Mouse (Mus musculus): ENCODE measurements around the gene Sowaha. TPM values are rescaled to one million over a fixed set of nuclear protein-coding genes. Genes with fewer than 3 reads are reported as not detected.

Sowaha gene
- polyA plus RNA-seq (2015; fragmentation: Nextera tagmentation; extraction: Ambion mirVana): 1.1 and 1.6 TPM in 2 replicates

DNA sequence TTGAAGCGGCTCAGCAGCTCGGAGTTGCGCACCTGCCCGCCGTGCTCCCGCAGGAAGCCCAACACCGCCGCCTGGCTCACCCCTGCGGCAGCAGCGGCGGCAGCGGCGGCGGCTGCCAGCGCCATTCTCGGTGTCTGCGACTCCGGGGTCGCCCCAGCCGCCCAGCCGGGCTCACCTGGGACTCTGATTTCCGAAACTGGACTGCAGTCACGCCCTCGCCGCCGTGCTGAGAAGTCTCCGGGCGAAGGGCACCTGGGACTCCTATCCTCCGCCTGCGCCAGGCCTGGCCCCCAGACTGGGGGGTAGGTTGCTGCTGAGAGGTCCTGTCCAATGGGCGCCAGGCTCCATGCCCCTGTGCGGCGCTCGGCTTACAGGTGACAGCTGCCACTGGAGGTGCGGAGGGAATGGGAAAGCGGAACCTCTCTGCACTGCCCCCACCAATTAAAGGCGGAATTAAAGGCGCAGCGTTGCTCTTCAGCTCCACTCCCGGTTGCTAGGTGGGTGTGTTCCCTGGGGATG, at the start of gene Sowaha, which contains the start of gene Gm9945:
TSS of gene Sowaha (minus strand) at position 492 of the 519 bp plus-strand sequence.
TSS of gene Gm9945 (plus strand) at position 384 of the 519 bp plus-strand sequence.
- H3K4me1 ChIP-seq (ENCODE audit: control insufficient read depth, insufficient read depth, low read length): peaks cover 16% of the 10 kb centered on the region
- no peaks in the 10 kb centered on the region for H3K9me3 ChIP-seq (replicated peaks; ENCODE audit: control insufficient read depth, low read length, poor library complexity, severe bottlenecking)
- H3K36me3 ChIP-seq (ENCODE audit: control insufficient read depth, insufficient read depth, low read length): no peaks in the 10 kb centered on the region
- H3K27me3 ChIP-seq (ENCODE audit: control insufficient read depth, insufficient read depth, low read depth, low read length): peaks cover 41% of the 10 kb centered on the region
- 2% methylated on average over 40 of the region's 40 CpGs for WGBS
- H3K4me2 ChIP-seq (ENCODE audit: low read length): peak within 1 kb of the TSS; percentile 86
- peak within 1 kb of the TSS; percentile 70 for H3K9ac ChIP-seq (ENCODE audit: low read depth, low read length)
- ATAC-seq: peak; percentile 67
- H3K27ac ChIP-seq (ENCODE audit: low read length): no peak within 1 kb of the TSS
- peak within 1 kb of the TSS; percentile 55 for H3K4me3 ChIP-seq (ENCODE audit: low read depth, low read length)

DNA sequence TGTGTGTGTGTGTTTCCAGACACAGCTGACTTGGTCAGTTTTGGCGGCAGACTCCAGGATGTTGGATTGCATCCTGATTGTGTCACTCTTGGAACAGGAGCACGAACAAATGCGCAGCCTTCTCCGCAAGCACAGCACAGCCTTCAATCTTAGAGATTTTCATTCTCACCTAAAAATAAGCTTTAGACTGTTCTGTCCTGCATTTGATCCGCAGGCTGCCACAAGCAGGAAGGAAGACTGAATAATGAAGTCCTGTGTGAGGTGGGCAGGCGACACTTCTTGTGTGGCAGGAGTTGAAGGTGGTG, 49.1 kb upstream of the Sowaha start:
- ATAC-seq: no peak
- H3K4me1 ChIP-seq (ENCODE audit: control insufficient read depth, insufficient read depth, low read length): 0 out of 2 replicates have a peak, but pooled peaks cover 5% of the 10 kb centered on the region
- 56% methylated on average over 6 of the region's 6 CpGs for whole genome bisulfite sequencing
- H3K4me2 ChIP-seq (ENCODE audit: low read length): no peak overlapping the region
- no peak overlapping the region for H3K4me3 ChIP-seq (ENCODE audit: low read depth, low read length)
- H3K9ac ChIP-seq (ENCODE audit: low read depth, low read length): no peak overlapping the region
- no peaks in the 10 kb centered on the region for H3K9me3 ChIP-seq (replicated peaks; ENCODE audit: control insufficient read depth, low read length, poor library complexity, severe bottlenecking)
- H3K27ac ChIP-seq (ENCODE audit: low read length): no peak overlapping the region
- H3K36me3 ChIP-seq (ENCODE audit: control insufficient read depth, insufficient read depth, low read length): peaks cover 9% of the 10 kb centered on the region
- no peaks in the 10 kb centered on the region for H3K27me3 ChIP-seq (ENCODE audit: control insufficient read depth, insufficient read depth, low read depth, low read length)

DNA sequence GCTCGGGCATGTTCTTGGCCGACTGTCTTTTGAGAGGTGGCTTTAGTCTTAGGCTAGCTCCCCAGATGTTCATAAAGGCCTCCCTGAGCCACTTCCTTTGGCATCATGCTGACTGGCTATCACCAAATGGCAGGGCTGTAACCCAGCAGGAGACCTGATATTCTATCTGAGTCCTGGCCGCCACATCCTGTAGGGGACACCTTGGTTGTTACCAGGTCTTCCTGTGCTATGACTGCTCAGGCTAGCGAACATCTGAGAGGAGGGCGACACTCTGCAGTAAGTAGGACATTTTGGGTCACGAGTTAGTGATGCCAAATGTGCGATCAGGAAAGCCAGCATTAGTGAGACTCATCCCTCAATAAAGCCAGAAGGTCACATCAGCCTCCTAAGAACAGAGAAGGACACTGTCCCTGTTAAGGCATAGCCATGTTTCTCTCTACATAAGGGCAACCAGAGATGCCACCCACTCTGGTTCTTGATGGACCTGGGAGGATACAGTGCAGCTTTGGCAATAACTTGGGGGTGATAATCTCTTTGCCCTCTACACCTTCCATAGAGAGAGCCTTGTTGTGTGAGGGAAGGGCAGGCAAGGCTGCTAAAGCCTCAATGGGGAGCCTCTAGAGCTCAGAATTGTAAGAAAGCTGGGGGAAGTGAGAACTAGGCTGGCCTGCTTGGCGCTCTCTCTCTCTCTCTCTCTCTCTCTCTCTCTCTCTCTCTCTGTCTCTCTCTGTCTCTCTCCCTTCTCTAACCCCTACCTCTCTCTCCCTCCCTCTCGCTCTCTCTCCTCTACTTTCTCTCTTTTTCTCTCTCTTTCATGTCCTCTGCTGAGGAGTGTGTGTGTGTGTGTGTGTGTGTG, 48.6 kb upstream of the Sowaha start:
- Histone ChIP-seq H3K36me3 (ENCODE audit: control insufficient read depth, insufficient read depth, low read length) (peaks cover 5% of the 10 kb centered on the region; the same call in 1 of the 2 replicates), H3K9me3 (replicated peaks; ENCODE audit: control insufficient read depth, low read length, poor library complexity, severe bottlenecking) (no peaks in the 10 kb centered on the region), H3K27me3 (ENCODE audit: control insufficient read depth, insufficient read depth, low read depth, low read length) (no peaks in the 10 kb centered on the region), H3K27ac (ENCODE audit: low read length) (no peak overlapping the region), H3K4me3 (ENCODE audit: low read depth, low read length) (no peak overlapping the region), H3K4me1 (ENCODE audit: control insufficient read depth, insufficient read depth, low read length) (0 out of 2 replicates have a peak, but pooled peaks cover 5% of the 10 kb centered on the region), H3K9ac (ENCODE audit: low read depth, low read length) (no peak overlapping the region), H3K4me2 (ENCODE audit: low read length) (no peak overlapping the region)
- WGBS: 86% methylated on average over 9 of the region's 9 CpGs
- ATAC-seq: no peak

DNA sequence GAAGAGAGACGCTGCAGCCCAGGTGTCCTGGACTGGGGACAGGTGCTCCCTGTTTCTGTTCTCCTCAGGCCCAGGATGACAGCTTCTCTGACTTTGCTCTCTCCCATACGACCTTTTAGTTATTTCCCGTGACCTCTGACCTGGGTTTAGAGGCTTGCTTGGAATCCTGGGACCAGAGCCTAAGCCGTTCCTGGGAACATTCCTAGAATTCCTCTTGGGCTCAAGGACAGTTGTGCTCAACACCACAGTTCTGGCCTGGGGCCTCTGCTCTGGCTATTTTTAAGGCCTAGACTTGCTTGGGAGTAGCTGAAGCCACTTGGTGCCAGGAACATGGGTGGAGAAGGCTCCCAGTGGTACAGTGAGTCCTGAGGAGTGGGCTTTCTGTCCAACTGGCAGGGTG, 45.4 kb upstream of the Sowaha start:
- H3K36me3 ChIP-seq (ENCODE audit: control insufficient read depth, insufficient read depth, low read length): no peaks in the 10 kb centered on the region
- H3K9me3 ChIP-seq (replicated peaks; ENCODE audit: control insufficient read depth, low read length, poor library complexity, severe bottlenecking): no peaks in the 10 kb centered on the region
- H3K27ac ChIP-seq (ENCODE audit: low read length): no peak overlapping the region
- H3K27me3 ChIP-seq (ENCODE audit: control insufficient read depth, insufficient read depth, low read depth, low read length): no peaks in the 10 kb centered on the region
- H3K4me2 ChIP-seq (ENCODE audit: low read length): no peak overlapping the region
- ATAC-seq: no peak
- H3K4me3 ChIP-seq (ENCODE audit: low read depth, low read length): no peak overlapping the region
- H3K9ac ChIP-seq (ENCODE audit: low read depth, low read length): no peak overlapping the region
- WGBS: 43% methylated on average over 4 of the region's 4 CpGs
- H3K4me1 ChIP-seq (ENCODE audit: control insufficient read depth, insufficient read depth, low read length): peaks cover 15% of the 10 kb centered on the region

DNA sequence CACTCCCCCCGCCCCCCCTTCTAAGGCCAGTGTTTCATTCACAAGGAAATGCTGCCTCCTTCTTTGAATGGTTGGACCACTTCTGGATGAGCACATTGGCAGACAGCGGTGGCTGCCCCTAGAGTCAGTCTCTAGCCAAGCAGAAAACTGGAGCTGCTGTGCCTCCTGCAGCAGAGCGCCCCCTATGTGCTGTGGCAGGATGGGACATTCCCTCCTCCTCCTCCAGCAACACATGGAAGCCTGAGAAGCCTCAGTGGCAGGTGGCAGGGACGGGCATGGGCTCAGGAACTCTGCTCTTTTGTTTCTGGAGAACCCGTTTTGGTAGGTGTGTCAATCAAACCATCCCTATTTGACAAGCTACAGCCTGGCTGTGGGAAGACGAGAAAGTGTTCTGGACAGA, 44.8 kb upstream of the Sowaha start:
- Histone ChIP-seq H3K9me3 (replicated peaks; ENCODE audit: control insufficient read depth, low read length, poor library complexity, severe bottlenecking) (no peaks in the 10 kb centered on the region), H3K27ac (ENCODE audit: low read length) (no peak overlapping the region), H3K4me1 (ENCODE audit: control insufficient read depth, insufficient read depth, low read length) (peaks cover 18% of the 10 kb centered on the region), H3K9ac (ENCODE audit: low read depth, low read length) (no peak overlapping the region), H3K27me3 (ENCODE audit: control insufficient read depth, insufficient read depth, low read depth, low read length) (no peaks in the 10 kb centered on the region), H3K4me3 (ENCODE audit: low read depth, low read length) (no peak overlapping the region), H3K36me3 (ENCODE audit: control insufficient read depth, insufficient read depth, low read length) (no peaks in the 10 kb centered on the region), H3K4me2 (ENCODE audit: low read length) (no peak overlapping the region)
- ATAC-seq: no peak
- WGBS: 68% methylated on average over 6 of the region's 6 CpGs

DNA sequence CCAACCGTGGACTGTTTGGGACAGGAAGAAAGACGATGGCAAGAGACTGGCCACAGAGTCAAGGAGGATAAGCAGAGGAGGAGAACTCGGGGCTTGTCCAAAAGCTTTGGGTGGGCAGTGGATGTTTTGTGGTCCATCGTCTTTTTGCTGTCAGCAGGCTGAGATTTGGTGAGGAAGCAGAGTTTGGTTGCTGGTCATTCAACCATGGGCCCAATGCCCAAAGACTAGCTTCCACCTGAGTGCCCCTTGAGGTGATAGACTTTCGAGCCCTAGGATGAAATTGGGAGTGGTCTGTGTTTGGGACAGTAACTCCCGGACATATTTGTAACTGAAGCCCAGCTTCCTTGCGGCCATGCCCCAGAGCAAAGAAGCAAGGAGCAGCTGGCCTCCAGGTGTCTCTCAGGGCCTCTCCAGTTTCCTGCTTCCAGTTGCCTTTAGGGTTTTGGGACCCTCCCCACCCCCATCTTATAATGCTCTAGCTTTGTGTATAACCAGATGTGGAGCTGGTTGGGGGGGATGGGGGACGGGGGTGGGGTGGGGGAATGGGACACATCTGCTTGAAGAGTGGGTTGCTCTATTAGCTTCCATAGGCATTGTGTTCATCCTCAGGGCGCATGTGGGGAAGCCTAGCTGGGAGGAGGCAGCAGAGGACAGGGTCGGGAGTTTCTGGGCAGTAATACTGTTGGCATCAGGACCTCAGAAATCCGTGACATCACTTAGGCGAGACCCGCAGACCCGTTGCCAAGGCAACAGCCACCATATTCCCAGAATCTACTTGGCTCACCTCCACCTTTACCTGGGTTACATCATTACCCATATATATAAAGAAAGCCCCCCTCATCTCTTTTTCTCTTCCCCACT, 43.7 kb upstream of the Sowaha start:
- H3K27me3 ChIP-seq (ENCODE audit: control insufficient read depth, insufficient read depth, low read depth, low read length): no peaks in the 10 kb centered on the region
- H3K4me2 ChIP-seq (ENCODE audit: low read length): no peak overlapping the region
- no peaks in the 10 kb centered on the region for H3K9me3 ChIP-seq (replicated peaks; ENCODE audit: control insufficient read depth, low read length, poor library complexity, severe bottlenecking)
- no peak for ATAC-seq
- no peak overlapping the region for H3K9ac ChIP-seq (ENCODE audit: low read depth, low read length)
- H3K4me1 ChIP-seq (ENCODE audit: control insufficient read depth, insufficient read depth, low read length): peaks cover 19% of the 10 kb centered on the region
- 84% methylated on average over 14 of the region's 14 CpGs for WGBS
- H3K36me3 ChIP-seq (ENCODE audit: control insufficient read depth, insufficient read depth, low read length): no peaks in the 10 kb centered on the region
- H3K4me3 ChIP-seq (ENCODE audit: low read depth, low read length): no peak overlapping the region
- H3K27ac ChIP-seq (ENCODE audit: low read length): no peak overlapping the region

DNA sequence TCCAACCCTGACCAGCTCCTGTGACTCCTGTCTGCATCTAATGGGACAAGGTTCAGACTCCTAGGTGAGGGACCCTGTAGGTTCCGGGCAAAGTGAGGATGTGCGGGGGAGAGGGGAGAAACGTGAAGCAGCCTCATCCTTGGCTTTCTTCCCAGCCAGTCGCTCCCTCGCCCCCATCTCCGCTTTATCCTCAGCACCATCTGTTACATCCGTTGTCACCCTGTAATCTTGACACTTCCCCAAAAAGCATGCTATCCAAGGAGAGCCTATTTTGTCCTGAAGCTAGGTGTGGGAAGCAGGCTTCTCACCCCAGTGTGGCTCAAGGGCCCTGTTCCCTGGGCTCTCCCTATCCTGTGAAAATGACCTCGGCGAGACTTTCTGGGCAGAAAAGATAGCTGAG, 42.9 kb upstream of the Sowaha start:
- H3K36me3 ChIP-seq (ENCODE audit: control insufficient read depth, insufficient read depth, low read length): no peaks in the 10 kb centered on the region
- 76% methylated on average over 9 of the region's 9 CpGs for WGBS
- no peak for ATAC-seq
- no peak overlapping the region for H3K27ac ChIP-seq (ENCODE audit: low read length)
- no peak overlapping the region for H3K4me2 ChIP-seq (ENCODE audit: low read length)
- H3K4me3 ChIP-seq (ENCODE audit: low read depth, low read length): no peak overlapping the region
- H3K9ac ChIP-seq (ENCODE audit: low read depth, low read length): no peak overlapping the region
- peaks cover 17% of the 10 kb centered on the region for H3K4me1 ChIP-seq (ENCODE audit: control insufficient read depth, insufficient read depth, low read length)
- H3K9me3 ChIP-seq (replicated peaks; ENCODE audit: control insufficient read depth, low read length, poor library complexity, severe bottlenecking): no peaks in the 10 kb centered on the region
- peaks cover 3% of the 10 kb centered on the region for H3K27me3 ChIP-seq (ENCODE audit: control insufficient read depth, insufficient read depth, low read depth, low read length)

DNA sequence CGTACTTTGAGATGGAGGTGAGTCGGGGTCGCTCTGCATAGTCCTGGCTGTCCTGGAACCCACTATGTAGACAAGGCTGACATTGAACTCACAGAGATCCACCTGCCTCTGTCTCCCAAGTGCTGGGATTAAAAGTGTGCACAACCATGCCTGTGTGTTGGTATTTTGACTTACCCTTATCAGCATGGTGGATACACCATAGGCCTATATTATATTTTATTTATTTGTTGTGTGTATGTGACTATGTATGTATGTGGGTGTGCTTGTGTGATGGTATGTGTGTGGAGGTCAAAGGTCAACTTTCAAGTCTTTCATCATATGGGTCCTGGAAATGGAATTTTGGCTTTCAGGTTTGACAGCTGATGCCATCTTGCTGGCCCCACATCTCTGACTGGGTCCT, 42.3 kb upstream of the Sowaha start:
- H3K9me3 ChIP-seq (replicated peaks; ENCODE audit: control insufficient read depth, low read length, poor library complexity, severe bottlenecking): no peaks in the 10 kb centered on the region
- H3K4me3 ChIP-seq (ENCODE audit: low read depth, low read length): no peak overlapping the region
- H3K27ac ChIP-seq (ENCODE audit: low read length): no peak overlapping the region
- no peak overlapping the region for H3K4me2 ChIP-seq (ENCODE audit: low read length)
- ATAC-seq: no peak
- H3K27me3 ChIP-seq (ENCODE audit: control insufficient read depth, insufficient read depth, low read depth, low read length): peaks cover 6% of the 10 kb centered on the region
- H3K4me1 ChIP-seq (ENCODE audit: control insufficient read depth, insufficient read depth, low read length): peaks cover 17% of the 10 kb centered on the region
- no peak overlapping the region for H3K9ac ChIP-seq (ENCODE audit: low read depth, low read length)
- 90% methylated on average over 3 of the region's 3 CpGs for WGBS
- no peaks in the 10 kb centered on the region for H3K36me3 ChIP-seq (ENCODE audit: control insufficient read depth, insufficient read depth, low read length)

DNA sequence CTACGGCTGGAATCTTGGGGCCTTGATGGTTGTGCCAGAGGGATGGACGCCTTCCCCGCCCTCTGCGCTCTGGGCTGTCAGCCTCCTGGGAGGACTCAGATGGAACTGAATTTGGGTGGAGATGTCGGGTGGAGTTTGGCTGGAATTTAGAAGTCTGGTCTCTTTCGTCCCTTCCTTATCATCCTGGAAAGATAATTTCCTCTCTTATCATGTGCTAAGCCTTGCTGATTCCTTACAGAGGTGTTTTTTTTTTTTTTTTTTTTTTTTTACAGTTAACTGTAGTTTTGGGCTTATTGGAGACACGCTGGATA, 41.7 kb upstream of the Sowaha start:
- Histone ChIP-seq H3K4me3 (ENCODE audit: low read depth, low read length) (no peak overlapping the region), H3K27me3 (ENCODE audit: control insufficient read depth, insufficient read depth, low read depth, low read length) (peaks cover 6% of the 10 kb centered on the region), H3K9ac (ENCODE audit: low read depth, low read length) (no peak overlapping the region), H3K36me3 (ENCODE audit: control insufficient read depth, insufficient read depth, low read length) (no peaks in the 10 kb centered on the region), H3K4me2 (ENCODE audit: low read length) (peak overlapping the region; percentile 67), H3K27ac (ENCODE audit: low read length) (no peak overlapping the region), H3K4me1 (ENCODE audit: control insufficient read depth, insufficient read depth, low read length) (peaks cover 17% of the 10 kb centered on the region), H3K9me3 (replicated peaks; ENCODE audit: control insufficient read depth, low read length, poor library complexity, severe bottlenecking) (no peaks in the 10 kb centered on the region)
- no peak for ATAC-seq
- 89% methylated on average over 7 of the region's 7 CpGs for WGBS

Data from midbrain, embryonic 16.5 days (tissue).